Mouse (Mus musculus): ENCODE results near the gene Psmd9. TPM values are rescaled to one million over a fixed set of nuclear protein-coding genes. Genes with fewer than 3 reads are reported as not detected.

Psmd9 gene
- polyA plus RNA-seq, 1 experiment from 2014 or later: 71.5 TPM

GRCm38 (mm10) chr5:123162942-123163341, 6.3 kb upstream of the Psmd9 start:
- H3K9me3 ChIP-seq: no peaks in the 10 kb centered on the region
- WGBS: 83% methylated on average over 9 of the region's 9 CpGs
- no peaks in the 10 kb centered on the region for H3K4me1 ChIP-seq
- peaks cover 75% of the 10 kb centered on the region for H3K36me3 ChIP-seq (replicated peaks)
- H3K4me3 ChIP-seq: no peak overlapping the region
- no peak overlapping the region for H3K27ac ChIP-seq
- H3K27me3 ChIP-seq (replicated peaks): no peaks in the 10 kb centered on the region
- H3K4me2 ChIP-seq: no peak overlapping the region
- ATAC-seq (replicated peaks): no peak
- no peak overlapping the region for H3K9ac ChIP-seq

- no peak overlapping the region for H3K4me2 ChIP-seq
- H3K4me1 ChIP-seq: no peaks in the 10 kb centered on the region
- ATAC-seq (replicated peaks): no peak
- no peaks in the 10 kb centered on the region for H3K9me3 ChIP-seq
- no peaks in the 10 kb centered on the region for H3K27me3 ChIP-seq (replicated peaks)
- peaks cover 43% of the 10 kb centered on the region for H3K36me3 ChIP-seq (replicated peaks)
- H3K4me3 ChIP-seq: no peak overlapping the region
- no peak overlapping the region for H3K9ac ChIP-seq
- no peak overlapping the region for H3K27ac ChIP-seq
- WGBS: 93% methylated on average over 10 of the region's 10 CpGs
These were observed 2.8 kb upstream of the Psmd9 start for GRCm38 (mm10) chr5:123166437-123166836.

DNA sequence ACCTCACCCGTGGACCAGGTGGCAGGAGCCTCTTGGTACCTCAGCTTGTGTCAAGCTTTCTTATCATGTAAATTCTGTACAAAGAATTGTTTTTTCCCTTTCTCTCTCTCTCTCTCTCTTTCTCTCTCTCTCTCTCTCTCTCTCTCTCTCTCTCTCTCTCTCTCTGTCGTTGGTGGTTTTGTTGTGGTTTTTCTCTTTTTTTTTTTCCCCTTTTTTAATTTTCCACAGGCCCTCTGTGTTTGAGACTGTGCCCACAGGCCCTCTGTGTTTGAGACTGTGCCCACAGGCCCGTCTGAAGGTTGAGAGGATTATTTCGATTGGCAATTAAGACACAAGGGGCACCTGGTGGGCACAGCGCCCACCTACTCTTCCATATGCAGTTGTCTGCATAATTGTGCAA, 1.6 kb upstream of the Psmd9 start:
- Histone ChIP-seq H3K27ac (peak overlapping the region; percentile 34; the same call in 1 of the 2 replicates), H3K9me3 (no peaks in the 10 kb centered on the region), H3K27me3 (replicated peaks) (no peaks in the 10 kb centered on the region), H3K9ac (no peak overlapping the region), H3K4me2 (no peak overlapping the region), H3K4me1 (no peaks in the 10 kb centered on the region), H3K4me3 (no peak overlapping the region), H3K36me3 (replicated peaks) (peaks cover 34% of the 10 kb centered on the region)
- no peak for ATAC-seq (replicated peaks)
- 66% methylated on average over 5 of the region's 5 CpGs for WGBS

DNA sequence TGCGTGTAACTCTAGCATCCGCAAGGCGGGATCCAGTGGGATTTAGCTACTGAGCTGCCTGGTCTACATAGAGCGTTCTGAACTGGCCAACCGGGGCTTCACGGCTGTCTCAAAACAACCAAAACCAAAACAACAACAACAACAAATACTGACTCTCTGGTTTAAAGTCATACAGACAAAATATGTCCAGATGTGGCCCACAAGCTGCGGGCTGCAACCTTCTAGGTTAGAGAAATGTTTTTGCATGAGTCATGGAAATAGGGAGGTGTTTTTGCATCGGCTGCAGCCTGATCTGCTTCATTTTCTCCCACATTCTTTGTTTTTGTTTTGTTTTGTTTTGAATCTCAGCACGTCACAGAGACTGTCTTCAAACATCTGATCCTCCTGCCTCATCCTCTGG, 1.2 kb downstream of the Psmd9 start:
- Histone ChIP-seq H3K9ac (no peak overlapping the region), H3K27me3 (replicated peaks) (no peaks in the 10 kb centered on the region), H3K4me1 (no peaks in the 10 kb centered on the region), H3K9me3 (no peaks in the 10 kb centered on the region), H3K4me2 (no peak overlapping the region), H3K27ac (no peak overlapping the region), H3K4me3 (no peak overlapping the region), H3K36me3 (replicated peaks) (peaks cover 13% of the 10 kb centered on the region; the same call in 1 of the 2 replicates)
- ATAC-seq (replicated peaks): no peak
- WGBS: 76% methylated on average over 9 of the region's 9 CpGs

DNA sequence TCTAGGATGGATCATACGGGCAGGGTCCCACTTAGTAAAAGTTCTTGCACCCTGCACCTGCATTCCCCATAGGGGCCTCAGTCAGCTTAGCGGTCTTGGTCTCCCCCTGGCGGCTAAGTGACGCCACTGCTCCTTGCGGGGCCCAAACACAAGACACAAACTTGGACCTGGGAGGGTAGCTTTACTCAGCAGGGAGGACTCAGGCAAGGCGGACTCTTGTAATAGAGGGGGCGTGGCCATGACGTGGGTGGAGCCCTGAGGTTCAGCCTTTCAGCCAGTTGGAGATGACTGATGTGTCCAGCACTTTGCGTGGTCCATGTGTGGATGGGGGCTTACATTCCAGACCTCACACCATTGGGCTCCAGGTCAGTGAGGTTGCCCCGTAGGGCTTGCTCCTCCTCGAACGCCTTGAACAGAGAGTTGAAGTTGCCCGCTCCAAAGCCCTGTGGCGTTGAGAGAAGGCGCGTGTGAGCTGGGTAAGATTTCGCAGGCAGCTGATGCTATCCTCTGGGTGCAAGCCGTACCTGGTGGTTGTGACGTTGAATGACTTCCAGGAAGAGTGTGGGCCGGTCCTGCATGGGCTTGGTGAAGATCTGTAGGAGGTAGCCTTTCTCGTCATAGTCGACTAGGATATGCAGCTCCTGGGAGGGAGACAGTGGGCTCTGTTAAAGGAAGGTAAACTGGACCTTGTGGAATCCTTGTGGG, 2.6 kb downstream of the Psmd9 start:
- no peak overlapping the region for H3K4me3 ChIP-seq
- peak overlapping the region; percentile 20; the same call in 1 of the 2 replicates for H3K4me2 ChIP-seq
- no peak overlapping the region for H3K27ac ChIP-seq
- H3K9me3 ChIP-seq: no peaks in the 10 kb centered on the region
- peaks cover 2% of the 10 kb centered on the region; the same call in 1 of the 2 replicates for H3K36me3 ChIP-seq (replicated peaks)
- no peaks in the 10 kb centered on the region for H3K27me3 ChIP-seq (replicated peaks)
- 12% methylated on average over 22 of the region's 22 CpGs for WGBS
- no peaks in the 10 kb centered on the region for H3K4me1 ChIP-seq
- no peak overlapping the region for H3K9ac ChIP-seq
- ATAC-seq (replicated peaks): peak; percentile 67

DNA sequence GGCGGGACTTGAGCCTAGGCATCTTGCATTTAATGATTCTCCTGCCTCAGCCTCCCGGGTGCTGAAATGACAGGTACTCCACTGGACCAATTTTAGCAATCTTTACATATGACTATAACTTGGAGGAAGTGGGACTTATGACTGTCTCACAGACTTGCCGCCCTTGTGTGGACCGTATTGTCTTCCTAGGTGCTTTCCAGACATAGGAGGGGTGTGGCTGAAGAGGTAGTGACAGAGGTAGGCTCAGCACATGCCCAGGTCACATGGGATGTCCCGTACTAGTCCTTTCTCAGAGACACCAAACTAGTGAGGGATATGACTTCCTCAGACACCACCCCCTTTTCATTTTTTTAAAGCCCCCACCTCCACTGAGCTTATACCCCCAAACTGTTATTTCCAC, 9.6 kb downstream of the Psmd9 start:
- H3K27me3 ChIP-seq (replicated peaks): no peaks in the 10 kb centered on the region
- H3K9ac ChIP-seq: no peak overlapping the region
- ATAC-seq (replicated peaks): no peak
- 90% methylated on average over 5 of the region's 5 CpGs for WGBS
- H3K4me2 ChIP-seq: no peak overlapping the region
- H3K4me1 ChIP-seq: no peaks in the 10 kb centered on the region
- no peaks in the 10 kb centered on the region for H3K36me3 ChIP-seq (replicated peaks)
- no peaks in the 10 kb centered on the region for H3K9me3 ChIP-seq
- no peak overlapping the region for H3K4me3 ChIP-seq
- no peak overlapping the region for H3K27ac ChIP-seq

DNA sequence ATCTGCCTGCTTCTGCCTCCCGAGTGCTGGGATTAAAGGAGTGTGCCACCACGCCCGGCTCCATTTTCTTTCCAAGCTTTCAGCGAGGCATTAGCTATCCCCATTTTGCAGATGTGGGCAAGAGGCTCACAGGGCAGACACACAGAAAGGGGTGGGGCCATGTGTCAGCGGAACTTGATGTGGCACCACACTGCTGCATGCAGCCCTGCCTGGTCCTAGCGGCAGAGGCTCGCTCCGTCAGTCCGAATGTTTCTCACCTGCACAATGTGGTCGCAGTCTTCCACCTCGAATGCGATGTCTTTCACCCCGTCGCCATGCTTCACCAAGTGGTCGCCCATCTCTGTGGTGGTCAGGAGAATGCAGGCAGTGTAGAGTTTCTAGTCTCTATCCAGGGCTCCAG, 11.2 kb downstream of the Psmd9 start:
- Histone ChIP-seq H3K4me3 (no peak overlapping the region), H3K9me3 (no peaks in the 10 kb centered on the region), H3K9ac (no peak overlapping the region), H3K4me2 (no peak overlapping the region), H3K27ac (no peak overlapping the region), H3K27me3 (replicated peaks) (no peaks in the 10 kb centered on the region), H3K36me3 (replicated peaks) (no peaks in the 10 kb centered on the region), H3K4me1 (no peaks in the 10 kb centered on the region)
- WGBS: 92% methylated on average over 15 of the region's 15 CpGs
- ATAC-seq (replicated peaks): no peak

- ATAC-seq (replicated peaks): no peak
- no peaks in the 10 kb centered on the region for H3K27me3 ChIP-seq (replicated peaks)
- H3K9me3 ChIP-seq: no peaks in the 10 kb centered on the region
- H3K36me3 ChIP-seq (replicated peaks): no peaks in the 10 kb centered on the region
- no peak overlapping the region for H3K9ac ChIP-seq
- H3K27ac ChIP-seq: no peak overlapping the region
- H3K4me3 ChIP-seq: no peak overlapping the region
- 67% methylated on average over 6 of the region's 6 CpGs for WGBS
- no peaks in the 10 kb centered on the region for H3K4me1 ChIP-seq
- no peak overlapping the region for H3K4me2 ChIP-seq
These were observed 12.3 kb downstream of the Psmd9 start for GRCm38 (mm10) chr5:123181536-123181935.

DNA sequence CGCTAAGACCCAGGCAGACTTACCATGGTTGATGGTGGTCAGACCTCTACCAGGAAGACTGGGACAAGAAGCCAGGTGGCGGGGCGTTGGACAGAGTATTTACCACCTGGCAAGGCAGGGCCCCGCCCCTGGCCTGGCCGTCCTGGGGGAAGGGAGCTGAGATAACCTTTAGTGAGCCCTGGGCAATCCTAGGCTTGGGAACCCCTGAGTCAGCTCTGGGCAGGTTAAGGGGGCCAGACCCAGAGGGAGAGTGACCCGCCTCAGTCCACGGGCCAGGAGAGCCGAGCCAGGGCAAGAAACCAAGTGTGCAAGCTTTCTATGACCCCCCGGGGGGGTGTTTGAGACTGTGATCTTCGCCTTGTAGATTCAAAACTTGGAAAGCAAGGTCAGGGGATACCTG, 13.4 kb downstream of the Psmd9 start, which contains the start of gene Hpd:
Gene Hpd (minus strand): TSS at position 77 of the 400 bp plus-strand sequence.
- no peaks in the 10 kb centered on the region for H3K36me3 ChIP-seq (replicated peaks)
- no peaks in the 10 kb centered on the region for H3K4me1 ChIP-seq
- H3K27me3 ChIP-seq (replicated peaks): no peaks in the 10 kb centered on the region
- H3K9me3 ChIP-seq: no peaks in the 10 kb centered on the region
- H3K4me2 ChIP-seq: no peak within 1 kb of the TSS
- no peak within 1 kb of the TSS for H3K9ac ChIP-seq
- H3K27ac ChIP-seq: no peak within 1 kb of the TSS
- no peak within 1 kb of the TSS for H3K4me3 ChIP-seq
- 86% methylated on average over 10 of the region's 10 CpGs for WGBS
- ATAC-seq (replicated peaks): no peak

DNA sequence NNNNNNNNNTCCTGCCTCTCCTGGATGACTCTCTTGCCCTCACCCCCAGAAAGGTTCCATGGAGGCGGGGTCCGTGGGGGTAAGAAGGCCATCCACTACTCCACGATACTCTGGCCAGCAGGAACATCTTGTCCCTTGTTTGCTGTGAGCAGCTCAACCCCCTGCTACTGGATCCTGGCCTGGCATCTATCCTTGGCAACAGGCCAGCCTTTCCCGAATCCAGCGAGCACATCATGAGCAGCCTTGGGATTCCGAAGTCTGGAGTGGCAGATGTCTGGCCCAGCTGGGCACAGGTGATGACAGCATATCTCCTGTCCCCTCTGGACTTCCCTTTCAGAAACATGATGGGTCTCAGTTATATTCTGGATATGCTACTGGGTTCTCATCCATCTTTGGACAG, 16.8 kb downstream of the Psmd9 start:
- H3K4me2 ChIP-seq: no peak overlapping the region
- no peak overlapping the region for H3K4me3 ChIP-seq
- H3K4me1 ChIP-seq: no peaks in the 10 kb centered on the region
- no peak overlapping the region for H3K9ac ChIP-seq
- no peaks in the 10 kb centered on the region for H3K36me3 ChIP-seq (replicated peaks)
- no peaks in the 10 kb centered on the region for H3K9me3 ChIP-seq
- H3K27me3 ChIP-seq (replicated peaks): no peaks in the 10 kb centered on the region
- WGBS: 71% methylated on average over 6 of the region's 6 CpGs
- ATAC-seq (replicated peaks): no peak
- no peak overlapping the region for H3K27ac ChIP-seq

DNA sequence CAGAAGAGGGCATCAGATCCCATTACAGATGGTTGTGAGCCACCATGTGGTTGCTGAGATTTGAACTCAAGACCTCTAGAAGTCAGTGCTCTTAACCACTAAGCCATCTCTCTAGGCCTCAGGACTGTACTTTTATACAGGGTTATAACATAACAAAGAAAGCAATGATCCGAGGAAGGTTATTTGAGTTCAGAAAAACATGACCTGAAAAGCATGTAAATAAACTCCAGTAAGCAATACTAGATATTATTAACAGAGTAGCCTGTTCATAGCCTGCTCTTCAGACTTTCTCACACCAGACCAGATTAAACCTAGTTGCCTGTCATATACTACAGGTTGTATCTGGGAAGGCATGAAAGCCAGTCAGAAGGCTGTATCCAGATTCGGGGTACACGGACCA, 18.1 kb downstream of the Psmd9 start:
- H3K36me3 ChIP-seq (replicated peaks): no peaks in the 10 kb centered on the region
- 93% methylated on average over 3 of the region's 3 CpGs for WGBS
- H3K4me2 ChIP-seq: no peak overlapping the region
- H3K4me1 ChIP-seq: no peaks in the 10 kb centered on the region
- no peak overlapping the region for H3K27ac ChIP-seq
- H3K9me3 ChIP-seq: no peaks in the 10 kb centered on the region
- H3K9ac ChIP-seq: no peak overlapping the region
- H3K27me3 ChIP-seq (replicated peaks): no peaks in the 10 kb centered on the region
- no peak overlapping the region for H3K4me3 ChIP-seq
- ATAC-seq (replicated peaks): no peak

- no peak overlapping the region for H3K4me2 ChIP-seq
- 85% methylated on average over 3 of the region's 3 CpGs for WGBS
- ATAC-seq (replicated peaks): no peak
- no peaks in the 10 kb centered on the region for H3K9me3 ChIP-seq
- H3K27me3 ChIP-seq (replicated peaks): no peaks in the 10 kb centered on the region
- H3K4me1 ChIP-seq: no peaks in the 10 kb centered on the region
- H3K27ac ChIP-seq: no peak overlapping the region
- H3K36me3 ChIP-seq (replicated peaks): no peaks in the 10 kb centered on the region
- H3K9ac ChIP-seq: no peak overlapping the region
- H3K4me3 ChIP-seq: no peak overlapping the region
These were observed 21.7 kb downstream of the Psmd9 start for GRCm38 (mm10) chr5:123190912-123191311.

DNA sequence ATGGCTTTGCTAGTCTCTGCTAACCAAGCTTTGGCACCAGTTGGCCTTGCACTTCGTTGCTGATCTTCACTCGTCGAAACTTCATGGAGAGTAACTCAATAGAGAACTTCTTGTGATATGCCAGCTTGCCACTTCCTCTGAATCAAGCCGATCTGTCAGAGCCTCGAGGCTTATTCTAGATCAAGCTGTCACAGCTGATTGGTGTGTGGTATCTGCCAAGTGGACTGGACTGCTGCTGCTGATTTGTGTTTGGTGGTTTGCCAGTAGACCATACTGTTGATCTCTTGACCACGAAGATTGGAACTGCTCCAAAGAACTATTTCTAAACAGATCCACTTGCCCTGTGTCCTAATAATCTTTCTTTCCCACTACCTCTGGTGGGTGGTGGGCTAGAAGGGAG, 22.2 kb downstream of the Psmd9 start:
- Histone ChIP-seq H3K27ac (no peak overlapping the region), H3K4me1 (no peaks in the 10 kb centered on the region), H3K9me3 (no peaks in the 10 kb centered on the region), H3K4me2 (no peak overlapping the region), H3K27me3 (replicated peaks) (no peaks in the 10 kb centered on the region), H3K36me3 (replicated peaks) (no peaks in the 10 kb centered on the region), H3K4me3 (no peak overlapping the region), H3K9ac (no peak overlapping the region)
- WGBS: 82% methylated on average over 6 of the region's 6 CpGs
- no peak for ATAC-seq (replicated peaks)
